Mouse (Mus musculus): ENCODE results near the gene Csnka2ip. TPM values are rescaled to one million over a fixed set of nuclear protein-coding genes. Genes with fewer than 3 reads are reported as not detected.

Gene Csnka2ip
- total and polyA plus RNA-seq, 3 experiments = not detected

DNA sequence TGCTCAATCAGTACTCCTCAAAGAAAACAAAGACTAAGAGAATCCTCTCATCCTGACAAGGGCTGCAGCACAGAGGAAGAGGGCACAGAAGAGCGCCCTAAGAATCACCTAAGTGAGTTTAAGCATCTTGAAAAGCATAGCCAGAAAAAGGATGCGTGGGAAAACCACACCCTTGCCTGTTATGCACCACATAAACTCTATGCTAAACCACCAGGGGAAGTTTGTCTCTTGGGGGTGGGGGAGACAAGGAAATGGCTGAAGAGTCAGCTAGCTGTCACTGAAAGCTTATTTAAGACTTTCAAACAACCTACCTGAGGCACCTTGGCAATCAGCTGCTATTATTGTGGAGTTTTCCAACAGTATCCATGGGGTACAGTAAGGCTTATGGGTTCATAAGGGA is 45.6 kb upstream of the Csnka2ip start:
- Histone ChIP-seq H3K27ac (ENCODE audit: insufficient read depth, low read depth) (no peak overlapping the region), H3K4me3 (replicated peaks in 1 of 3; ENCODE audit: low read depth in 2 of 3, low read length in 2 of 3, poor library complexity in 1 of 3) (no peak overlapping the region), H3K79me2 (replicated peaks; ENCODE audit: control insufficient read depth, extremely low read depth, insufficient read depth, poor library complexity, severe bottlenecking) (no peaks in the 10 kb centered on the region), H3K36me3 (replicated peaks in 1 of 2; ENCODE audit: control insufficient read depth in 1 of 2, insufficient read depth in 1 of 2, low read length in 1 of 2) (no peaks in the 10 kb centered on the region), H3K9me3 (replicated peaks; ENCODE audit: low read length) (no peaks in the 10 kb centered on the region), H3K27me3 (replicated peaks) (no peaks in the 10 kb centered on the region), H3K9ac (ENCODE audit: insufficient read depth, low read depth) (no peak overlapping the region), H3K4me1 (ENCODE audit: control insufficient read depth in 1 of 2, insufficient read depth in 2 of 2) (peaks cover 0 to 7% of the 10 kb centered on the region in 2 experiments; a peak in 2 of 4 replicates), H3K4me2 (ENCODE audit: insufficient read depth, low read depth, poor library complexity, severe bottlenecking) (no peak overlapping the region)
- no peak for DNase-seq (ENCODE audit: extremely low read depth)
- dilution Hi-C loops (cut with MboI; ENCODE audit: extremely low pct_ligation_motif_present, extremely low pct_unique_long_range_greater_than_20kb, low sequenced_read_pairs) (no loop called here), in situ Hi-C loops (cut with MboI; ENCODE audit: low pct_ligation_motif_present, low pct_unique_long_range_greater_than_20kb, low sequenced_read_pairs) (no loop called here)
- TF ChIP-seq ZMIZ1 (IDR thresholded peaks at IDR 0.05; ENCODE audit: low read depth, low read length) (no peak), KAT2A (IDR thresholded peaks at IDR 0.05; ENCODE audit: insufficient replicate concordance, low read length) (no peak), MYC (IDR thresholded peaks at IDR 0.05; ENCODE audit: low read depth, low read length) (no peak), PAX5 (IDR thresholded peaks at IDR 0.05; ENCODE audit: low read length) (no peak), UBTF (IDR thresholded peaks at IDR 0.05; ENCODE audit: low read depth, low read length) (no peak), RCOR1 (conservative IDR thresholded peaks at IDR 0.05; ENCODE audit: low read depth, low read length) (no peak), SMC3 (IDR thresholded peaks at IDR 0.05; ENCODE audit: low read depth, low read length) (no peak), JUND (conservative IDR thresholded peaks at IDR 0.05; ENCODE audit: low read depth, low read length) (no peak), MAX (IDR thresholded peaks at IDR 0.05; ENCODE audit: low read length) (no peak), MEF2A (IDR thresholded peaks at IDR 0.05; ENCODE audit: borderline replicate concordance, low read depth, low read length) (no peak)

GRCm38 (mm10) chr16:64635110-64635509 is 32.9 kb upstream of the Csnka2ip start:
- dilution Hi-C loops (cut with MboI; ENCODE audit: extremely low pct_ligation_motif_present, extremely low pct_unique_long_range_greater_than_20kb, low sequenced_read_pairs) = no loop called here
- DNase-seq (ENCODE audit: extremely low read depth) = no peak
- Histone ChIP-seq H3K79me2 (replicated peaks; ENCODE audit: control insufficient read depth, extremely low read depth, insufficient read depth, poor library complexity, severe bottlenecking) (no peaks in the 10 kb centered on the region), H3K9me3 (replicated peaks; ENCODE audit: low read length) (no peaks in the 10 kb centered on the region), H3K4me1 (ENCODE audit: control insufficient read depth in 1 of 2, insufficient read depth in 2 of 2) (no peaks in the 10 kb centered on the region), H3K9ac (ENCODE audit: insufficient read depth, low read depth) (no peak overlapping the region), H3K27me3 (replicated peaks) (no peaks in the 10 kb centered on the region), H3K4me2 (ENCODE audit: insufficient read depth, low read depth, poor library complexity, severe bottlenecking) (no peak overlapping the region), H3K27ac (ENCODE audit: insufficient read depth, low read depth) (no peak overlapping the region), H3K36me3 (replicated peaks in 1 of 2; ENCODE audit: control insufficient read depth in 1 of 2, insufficient read depth in 1 of 2, low read length in 1 of 2) (no peaks in the 10 kb centered on the region), H3K4me3 (replicated peaks in 1 of 3; ENCODE audit: low read depth in 2 of 3, low read length in 2 of 3, poor library complexity in 1 of 3) (no peak overlapping the region)
- TF ChIP-seq EP300 (IDR thresholded peaks at IDR 0.05; ENCODE audit: low read length) (no peak), RCOR1 (conservative IDR thresholded peaks at IDR 0.05; ENCODE audit: low read depth, low read length) (no peak), ZNF384 (IDR thresholded peaks at IDR 0.05; ENCODE audit: low read depth, low read length) (peak; percentile 77)
- in situ Hi-C loops (cut with MboI; ENCODE audit: low pct_ligation_motif_present, low pct_unique_long_range_greater_than_20kb, low sequenced_read_pairs) = no loop called here

GRCm38 (mm10) chr16:64620116-64620515 is 17.9 kb upstream of the Csnka2ip start:
- no peak overlapping the region for H3K27ac ChIP-seq (ENCODE audit: insufficient read depth, low read depth)
- no peaks in the 10 kb centered on the region for H3K36me3 ChIP-seq (replicated peaks in 1 of 2; ENCODE audit: control insufficient read depth in 1 of 2, insufficient read depth in 1 of 2, low read length in 1 of 2)
- H3K4me1 ChIP-seq (ENCODE audit: control insufficient read depth in 1 of 2, insufficient read depth in 2 of 2) = no peaks in the 10 kb centered on the region
- in situ Hi-C loops (cut with MboI; ENCODE audit: low pct_ligation_motif_present, low pct_unique_long_range_greater_than_20kb, low sequenced_read_pairs) (no loop called here), dilution Hi-C loops (cut with MboI; ENCODE audit: extremely low pct_ligation_motif_present, extremely low pct_unique_long_range_greater_than_20kb, low sequenced_read_pairs) (no loop called here)
- no peak for DNase-seq (ENCODE audit: extremely low read depth)
- H3K79me2 ChIP-seq (replicated peaks; ENCODE audit: control insufficient read depth, extremely low read depth, insufficient read depth, poor library complexity, severe bottlenecking) = no peaks in the 10 kb centered on the region
- H3K9ac ChIP-seq (ENCODE audit: insufficient read depth, low read depth) = no peak overlapping the region
- H3K9me3 ChIP-seq (replicated peaks; ENCODE audit: low read length) = no peaks in the 10 kb centered on the region
- no peak for TF ChIP-seq SMC3 (IDR thresholded peaks at IDR 0.05; ENCODE audit: low read depth, low read length)
- no peak for TF ChIP-seq JUND (conservative IDR thresholded peaks at IDR 0.05; ENCODE audit: low read depth, low read length)
- TF ChIP-seq MYC (IDR thresholded peaks at IDR 0.05; ENCODE audit: low read depth, low read length) = no peak
- no peak for TF ChIP-seq SIN3A (IDR thresholded peaks at IDR 0.05; ENCODE audit: low read length)
- no peak for TF ChIP-seq UBTF (IDR thresholded peaks at IDR 0.05; ENCODE audit: low read depth, low read length)
- TF ChIP-seq NRF1 (IDR thresholded peaks at IDR 0.05; ENCODE audit: low read depth, low read length) = no peak
- TF ChIP-seq MAX (IDR thresholded peaks at IDR 0.05; ENCODE audit: low read length) = no peak
- no peak overlapping the region for H3K4me3 ChIP-seq (replicated peaks in 1 of 3; ENCODE audit: low read depth in 2 of 3, low read length in 2 of 3, poor library complexity in 1 of 3)
- H3K4me2 ChIP-seq (ENCODE audit: insufficient read depth, low read depth, poor library complexity, severe bottlenecking) = no peak overlapping the region
- H3K27me3 ChIP-seq (replicated peaks) = no peaks in the 10 kb centered on the region

All from CH12.LX (cell line).